Mouse (Mus musculus) thymus, postnatal 14 days (tissue): ENCODE measurements around the gene Hmga1b.
"Not testable (repeated sequence)": the region's sequence is repeated elsewhere in the genome, so short reads cannot be mapped to it uniquely, and the experiment has no call there.

Experiments
- DNase-seq: peaks from one replicate; pipeline ENCODE4 v3.0.0; 2021

Hmga1b gene

DNA sequence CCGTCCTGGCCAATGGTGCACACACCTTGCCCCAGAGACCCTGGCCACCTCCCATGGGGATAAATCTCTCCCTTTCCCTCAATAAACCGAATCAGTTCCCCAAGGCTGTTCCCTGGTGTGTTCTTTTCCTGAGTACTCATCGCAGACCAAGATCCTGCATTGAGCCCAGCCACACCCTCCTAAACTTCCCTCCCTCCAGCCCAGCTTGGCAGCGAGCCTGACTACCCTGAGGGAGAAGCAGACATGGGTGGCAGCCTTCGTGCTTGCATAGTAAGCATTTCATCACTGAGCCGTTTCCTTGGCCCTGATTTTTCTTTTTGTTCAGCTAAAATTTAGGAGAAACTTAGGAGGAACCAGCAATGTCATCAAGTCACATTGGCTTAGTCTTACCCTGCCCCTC lies 29.1 kb upstream of the Hmga1b start:
- DNase-seq: no peak

GRCm38 (mm10) chr11:120736424-120736823 lies 26.2 kb upstream of the Hmga1b start:
- DNase-seq: no peak

GRCm38 (mm10) chr11:120740981-120741380 lies 21.6 kb upstream of the Hmga1b start:
- no peak for DNase-seq

DNA sequence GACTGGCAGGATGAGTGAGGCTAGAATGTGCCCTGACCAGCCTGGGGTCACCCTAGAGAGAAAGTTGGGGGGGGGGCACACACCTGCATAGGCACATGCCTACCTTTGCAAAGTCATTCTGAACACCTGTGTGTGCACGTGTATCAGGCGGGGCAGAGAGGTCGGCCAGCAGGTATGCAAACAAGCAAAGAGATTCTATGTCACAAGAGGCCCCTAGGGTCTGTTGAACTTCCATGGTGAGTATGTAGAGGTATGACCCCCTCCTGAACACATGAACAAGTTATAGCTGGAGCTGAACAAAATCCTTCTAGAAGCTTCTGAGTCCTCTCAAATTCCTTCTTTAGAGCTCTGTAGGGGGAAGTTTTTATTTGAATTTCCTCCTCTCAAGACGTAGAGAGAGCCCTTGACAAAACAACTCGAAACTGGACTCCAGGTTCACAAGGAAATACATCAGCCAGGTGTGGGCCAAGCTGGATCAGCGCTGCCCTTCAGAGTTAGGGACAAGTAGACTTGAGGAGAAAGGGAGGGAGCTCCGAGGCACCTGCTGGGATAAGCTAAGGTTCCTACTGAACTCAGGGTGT lies 18.4 kb upstream of the Hmga1b start:
- DNase-seq: no peak

- no peak for DNase-seq
These were observed 14.6 kb upstream of the Hmga1b start for GRCm38 (mm10) chr11:120747974-120748373.

- DNase-seq: peak; percentile 51
These were observed 13.2 kb upstream of the Hmga1b start for GRCm38 (mm10) chr11:120749430-120749829.

DNA sequence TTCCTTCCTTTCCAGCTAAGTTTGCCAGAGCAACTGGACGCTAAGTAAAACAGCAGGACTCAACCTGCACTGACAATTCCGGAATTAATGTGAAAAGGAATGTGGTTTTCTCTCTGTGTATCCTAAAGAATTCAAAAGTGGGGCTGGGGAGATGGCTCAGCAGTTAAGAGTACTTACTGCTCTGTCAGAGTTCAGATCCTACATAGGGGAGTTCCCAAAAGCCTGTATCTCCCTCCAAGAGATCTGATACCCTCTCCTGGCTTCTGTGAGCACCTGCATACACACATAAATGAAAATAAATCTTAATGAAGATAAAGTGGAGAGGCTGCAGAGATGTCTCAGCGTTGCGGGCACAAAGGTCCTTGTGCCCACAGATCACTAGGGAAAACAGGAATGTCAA lies 11.0 kb upstream of the Hmga1b start:
- DNase-seq: no peak

GRCm38 (mm10) chr11:120760236-120760635 lies 2.4 kb upstream of the Hmga1b start:
- no peak for DNase-seq

DNA sequence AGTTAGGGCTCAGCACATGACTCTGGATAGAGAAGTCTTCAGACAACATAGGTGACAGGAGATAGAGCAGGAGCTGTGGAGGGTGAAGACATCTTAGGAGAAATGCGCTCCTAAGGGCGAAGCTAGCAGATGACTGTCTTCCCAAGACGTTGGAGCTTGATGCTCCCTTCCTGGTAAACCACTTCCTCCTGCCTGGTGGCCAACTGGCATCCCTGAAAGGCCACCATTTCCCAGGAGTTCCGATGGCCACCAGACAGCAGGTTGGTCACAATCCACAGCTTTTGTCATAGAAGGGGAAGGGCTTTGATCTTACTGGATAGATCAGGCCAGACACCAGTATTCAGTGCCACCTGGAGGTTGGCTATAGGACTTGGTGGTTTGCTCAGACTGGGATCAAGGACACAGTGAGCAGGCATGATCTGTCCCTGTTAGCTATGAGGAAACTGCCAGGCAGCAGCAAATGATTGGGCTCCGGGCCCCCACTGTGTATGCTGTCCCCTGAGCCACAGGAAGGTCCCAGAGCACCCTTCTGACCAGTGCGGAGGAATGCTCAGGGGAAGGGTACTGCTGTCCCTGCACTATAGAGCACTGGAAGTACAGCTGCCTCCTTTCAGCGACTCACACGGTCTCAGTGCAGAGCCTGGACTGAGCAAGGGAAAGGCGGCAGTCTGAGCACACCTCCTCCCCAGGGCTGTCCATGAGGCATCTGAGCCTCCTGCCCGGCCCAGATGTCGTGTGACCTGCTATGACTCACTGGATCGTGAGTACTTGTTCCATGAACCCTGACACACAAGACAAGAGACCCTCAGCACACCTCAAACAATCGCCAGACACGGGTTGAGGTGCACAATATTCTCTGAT lies 553 bp upstream of the Hmga1b start:
- DNase-seq: no peak

- DNase-seq: not testable (repeated sequence)
These were observed 766 bp downstream of the Hmga1b start for GRCm38 (mm10) chr11:120763121-120763999.

DNA sequence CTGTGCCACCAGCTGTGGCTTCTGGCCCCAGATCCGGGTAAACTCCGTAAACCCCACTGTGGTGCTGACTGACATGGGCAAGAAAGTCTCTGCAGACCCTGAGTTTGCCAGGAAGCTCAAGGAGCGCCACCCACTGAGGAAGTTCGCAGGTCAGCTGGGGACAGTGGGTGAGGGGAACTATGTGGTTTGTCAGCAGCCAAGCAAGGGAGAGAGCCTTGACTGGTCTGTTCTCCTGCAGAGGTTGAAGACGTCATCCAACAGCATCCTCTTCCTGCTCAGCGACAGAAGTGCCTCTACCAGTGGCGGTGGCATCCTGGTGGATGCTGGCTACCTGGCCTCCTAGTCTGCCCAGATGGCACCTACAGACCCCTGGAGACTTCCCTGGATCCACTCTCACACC lies 4.4 kb downstream of the Hmga1b start:
- DNase-seq: not testable (repeated sequence)

DNA sequence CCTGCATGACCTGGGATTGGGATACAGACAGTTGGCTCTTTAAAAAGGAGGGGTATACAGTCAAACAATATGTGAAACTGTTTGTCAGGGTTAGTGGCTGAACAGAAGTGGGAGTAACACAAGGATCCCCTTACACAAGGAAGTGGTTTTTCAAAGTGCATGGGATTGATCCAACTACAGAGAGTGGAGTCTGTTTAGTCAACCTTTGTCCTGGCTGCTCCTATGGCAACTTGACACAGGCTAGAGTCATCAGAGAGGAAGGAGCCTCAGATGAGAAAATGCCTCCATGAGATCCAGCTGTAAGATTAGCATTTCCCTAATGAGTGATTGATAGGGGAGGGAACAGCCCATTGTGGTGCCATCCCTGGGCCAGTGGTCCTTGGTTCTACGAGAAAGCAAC lies 5.6 kb downstream of the Hmga1b start:
- DNase-seq: peak; percentile 1

GRCm38 (mm10) chr11:120772749-120773148 lies 10.2 kb downstream of the Hmga1b start:
- DNase-seq: peak; percentile 1

DNA sequence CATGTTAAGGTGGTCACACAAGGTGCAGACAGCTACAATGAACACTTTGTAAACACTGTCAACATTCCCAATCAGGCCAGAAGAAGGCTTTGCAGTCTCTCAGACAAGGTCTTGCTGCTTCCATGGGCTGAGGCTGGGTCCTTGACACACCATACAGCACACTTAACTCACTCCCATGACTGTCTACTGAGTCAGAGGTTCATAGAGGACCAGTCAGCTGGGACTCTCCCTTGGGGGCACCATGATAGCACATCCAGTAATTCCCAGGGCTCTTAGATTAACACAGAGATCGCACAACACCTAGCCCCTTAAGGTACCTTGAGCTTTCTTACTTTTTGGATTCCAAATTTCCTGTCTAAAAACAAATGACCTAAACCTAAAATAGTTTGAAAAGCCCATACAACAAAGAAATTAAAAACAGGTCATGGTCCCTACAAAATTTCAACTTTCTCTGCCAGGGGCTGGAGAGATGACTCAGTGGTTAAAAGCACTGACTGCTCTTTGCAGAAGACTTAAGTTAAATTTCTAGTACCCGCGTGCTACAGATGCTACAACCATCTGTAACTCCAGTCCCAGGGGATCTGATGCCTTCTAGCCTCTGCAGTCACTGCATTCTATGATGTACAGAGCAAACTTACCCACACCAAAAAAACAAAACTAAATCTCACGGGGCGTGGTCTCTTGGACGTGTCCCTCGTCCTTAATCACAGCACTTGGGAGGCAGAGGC lies 11.0 kb downstream of the Hmga1b start:
- DNase-seq: peak; percentile 1

GRCm38 (mm10) chr11:120775774-120776469 lies 13.3 kb downstream of the Hmga1b start:
- peak; percentile 95 for DNase-seq

DNA sequence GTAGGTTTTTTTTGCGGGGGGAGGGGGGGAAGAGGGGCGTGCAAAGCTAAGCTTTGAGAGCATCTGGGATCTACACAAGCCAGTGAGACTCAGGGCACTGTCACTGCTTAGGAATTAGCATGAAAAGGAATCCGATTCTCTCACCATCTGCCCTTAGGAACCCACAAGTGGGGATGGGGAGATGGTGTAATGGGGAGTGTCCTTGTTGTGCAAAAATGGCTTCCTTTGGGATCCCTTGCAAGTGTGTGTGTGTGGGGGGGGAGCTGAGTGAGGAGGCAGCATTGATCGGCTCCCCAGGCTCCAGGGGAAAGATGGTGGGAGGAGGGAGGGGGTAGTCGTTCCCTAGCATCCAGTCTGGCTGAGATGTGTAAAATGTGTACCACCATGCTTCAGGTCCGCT lies 14.5 kb downstream of the Hmga1b start:
- no peak for DNase-seq

GRCm38 (mm10) chr11:120779876-120780275 lies 17.3 kb downstream of the Hmga1b start:
- no peak for DNase-seq

DNA sequence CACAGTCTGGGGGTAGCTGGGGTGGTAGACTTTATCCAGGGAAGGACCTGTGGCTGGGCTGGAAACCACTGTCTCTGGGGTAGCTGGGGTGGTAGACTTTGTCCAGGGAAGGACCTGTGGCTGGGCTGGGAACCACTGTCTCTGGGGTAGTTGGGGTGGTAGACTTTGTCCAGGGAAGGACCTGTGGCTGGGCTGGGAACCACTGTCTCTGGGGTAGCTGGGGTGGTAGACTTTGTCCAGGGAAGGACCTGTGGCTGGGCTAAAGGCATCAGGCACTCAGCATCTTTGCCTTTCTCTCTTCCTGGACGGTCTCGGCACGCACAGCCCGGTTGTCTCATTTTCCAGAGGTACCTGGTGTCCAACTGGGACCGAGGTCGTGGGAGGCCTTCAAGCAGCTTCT lies 18.8 kb downstream of the Hmga1b start:
- not testable (repeated sequence) for DNase-seq

DNA sequence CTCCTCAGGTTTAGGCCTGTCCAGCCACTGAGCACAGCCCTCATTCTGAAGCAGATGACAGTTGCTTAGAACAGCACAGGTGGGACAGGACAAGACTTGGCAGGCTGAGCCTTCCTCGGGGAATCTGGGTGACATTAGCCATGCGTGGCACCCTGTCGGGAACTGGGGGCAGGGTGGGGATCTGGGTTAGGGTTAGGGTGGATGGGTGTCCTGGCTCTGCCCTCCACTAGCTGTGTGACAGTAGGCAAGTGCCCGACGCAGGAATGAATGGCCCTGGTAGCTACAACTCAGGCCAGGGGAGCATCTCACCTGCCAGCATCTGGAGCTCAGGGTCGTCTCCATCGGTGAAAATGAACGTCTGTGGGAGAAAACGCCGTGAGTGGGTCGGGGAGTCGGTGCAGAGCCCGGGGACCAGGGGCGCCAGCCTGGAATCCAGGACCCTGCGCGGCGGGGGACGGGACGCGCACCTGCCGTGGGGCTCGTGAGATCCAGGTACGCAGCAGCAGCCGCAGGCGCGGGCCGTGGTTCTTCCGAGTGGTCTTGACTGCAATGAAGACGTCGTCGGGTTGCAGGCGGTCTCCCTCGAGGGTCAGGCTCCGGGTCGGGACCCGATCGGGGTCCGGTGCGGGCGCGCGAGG lies 21.0 kb downstream of the Hmga1b start:
- DNase-seq: no peak

DNA sequence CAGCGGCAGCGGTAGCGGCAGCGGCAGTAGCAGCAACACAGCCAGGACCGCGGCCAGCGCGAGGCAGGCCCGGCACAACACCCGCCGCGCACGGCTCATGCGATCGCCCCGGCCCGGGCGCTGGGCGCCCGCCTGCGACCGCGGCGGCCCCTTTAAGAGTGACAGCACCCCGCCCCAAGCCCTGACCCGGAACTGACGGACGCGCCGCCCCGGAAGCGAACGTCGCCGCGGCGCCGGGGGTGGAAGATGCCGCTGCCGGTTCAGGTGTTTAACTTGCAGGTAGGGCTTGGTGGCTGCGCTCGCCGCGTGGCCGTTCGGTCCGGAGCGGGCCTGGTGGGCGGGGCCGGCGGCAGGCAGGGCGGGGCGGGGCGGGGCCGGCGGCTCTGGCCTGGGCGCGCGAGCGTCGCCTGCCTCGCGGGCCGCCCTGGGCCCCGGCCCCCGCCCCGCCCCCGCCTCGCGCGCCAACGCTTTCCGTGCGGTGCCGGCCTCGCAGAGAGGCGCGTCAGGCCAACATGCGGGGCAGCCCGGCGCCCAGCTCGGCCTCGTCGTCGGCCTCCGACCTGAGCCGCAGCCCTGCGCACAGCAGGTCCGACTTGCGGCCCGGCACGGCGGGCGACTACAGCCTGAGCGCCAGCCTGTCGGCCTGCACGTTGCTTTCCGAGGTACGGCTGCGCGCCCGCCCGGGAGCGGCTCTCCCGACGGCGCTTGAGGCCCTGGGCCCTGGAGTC lies 21.6 kb downstream of the Hmga1b start, which contains the start of the genes Rfng and Gps1:
Rfng (minus strand) TSS at position 144 of the 728 bp plus-strand sequence.
Gps1 (plus strand) TSS at position 209 of the 728 bp plus-strand sequence.
- peak; percentile 89 for DNase-seq

DNA sequence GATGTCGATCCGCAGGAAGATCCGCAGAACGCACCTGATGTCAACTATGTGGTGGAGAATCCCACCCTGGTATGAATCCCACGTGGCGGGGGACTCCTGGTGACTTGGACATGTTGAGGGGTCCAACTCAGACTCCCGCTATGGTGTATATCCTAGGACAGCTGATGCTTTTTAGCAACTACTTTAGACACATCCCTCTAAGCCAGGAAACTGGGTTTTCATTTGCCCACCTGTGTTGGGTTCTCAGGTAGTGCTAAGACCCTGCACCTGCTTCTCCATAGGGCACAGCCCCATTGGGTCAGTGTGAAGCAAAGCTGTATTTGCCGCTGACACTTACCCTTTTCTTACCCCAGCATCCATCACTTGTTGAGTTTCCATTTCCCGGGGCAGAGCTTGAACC lies 22.6 kb downstream of the Hmga1b start:
- DNase-seq: no peak
